Mouse (Mus musculus): Measurements from ENCODE around the gene Cntn4.

Gene Cntn4

GRCm38 (mm10) chr6:106466267-106467029 is 789.0 kb downstream of the Cntn4 start:
- DNase-seq: no peak

- DNase-seq: no peak
Measured at GRCm38 (mm10) chr6:106471840-106472608, 794.6 kb downstream of the Cntn4 start.

- no peak for DNase-seq
Measured at GRCm38 (mm10) chr6:106473871-106474270, 796.4 kb downstream of the Cntn4 start.

- DNase-seq: no peak
Measured at GRCm38 (mm10) chr6:106481533-106481932, 804.1 kb downstream of the Cntn4 start.

GRCm38 (mm10) chr6:106496303-106496702 is 818.8 kb downstream of the Cntn4 start:
- no peak for DNase-seq

- DNase-seq: peak in 1 of 2 experiments; percentile 13
Measured at GRCm38 (mm10) chr6:106499166-106499565, 821.7 kb downstream of the Cntn4 start.

GRCm38 (mm10) chr6:106503961-106504360 is 826.5 kb downstream of the Cntn4 start:
- no peak for DNase-seq

GRCm38 (mm10) chr6:106520367-106520766 is 842.9 kb downstream of the Cntn4 start:
- no peak for DNase-seq

- no peak for DNase-seq
Measured at GRCm38 (mm10) chr6:106543500-106543899, 866.0 kb downstream of the Cntn4 start.

- no peak for DNase-seq
Measured at GRCm38 (mm10) chr6:106561649-106562048, 884.2 kb downstream of the Cntn4 start.

GRCm38 (mm10) chr6:106565316-106565715 is 887.9 kb downstream of the Cntn4 start:
- DNase-seq: no peak

- no peak for DNase-seq
Measured at GRCm38 (mm10) chr6:106565769-106566459, 888.5 kb downstream of the Cntn4 start.

GRCm38 (mm10) chr6:106566929-106567621 is 889.6 kb downstream of the Cntn4 start:
- DNase-seq: peak; percentile 25 to 32

- DNase-seq: no peak
Measured at GRCm38 (mm10) chr6:106580124-106580523, 902.7 kb downstream of the Cntn4 start.

- no peak for DNase-seq
Measured at GRCm38 (mm10) chr6:106593756-106594155, 916.3 kb downstream of the Cntn4 start.

- DNase-seq: no peak
Measured at GRCm38 (mm10) chr6:106617081-106617480, 939.6 kb downstream of the Cntn4 start.

GRCm38 (mm10) chr6:106621188-106621749 is 943.8 kb downstream of the Cntn4 start:
- peak; percentile 7 to 35 for DNase-seq

GRCm38 (mm10) chr6:106643026-106643425 is 965.6 kb downstream of the Cntn4 start:
- DNase-seq: no peak

- peak; percentile 79 to 83 for DNase-seq
Measured at GRCm38 (mm10) chr6:106645496-106646211, 968.2 kb downstream of the Cntn4 start.

GRCm38 (mm10) chr6:106646945-106647344 is 969.5 kb downstream of the Cntn4 start:
- DNase-seq: no peak

- peak; percentile 49 to 67 for DNase-seq
Measured at GRCm38 (mm10) chr6:106663780-106664651, 986.6 kb downstream of the Cntn4 start.
